Mouse (Mus musculus) ovary, adult 18-20 months (tissue): ENCODE data around the gene Polr3c.
"Not testable (repeated sequence)": the region's sequence is repeated elsewhere in the genome, so short reads cannot be mapped to it uniquely, and the experiment has no call there.

Source experiments
- DNase-seq: peaks from one replicate; pipeline ENCODE4 v3.0.0; 2022; ENCODE audit warnings: low spot score, mixed read lengths

Polr3c gene

GRCm38 (mm10) chr3:96675171-96675570, 52.3 kb downstream of the Polr3c start:
- no peak for DNase-seq

- no peak for DNase-seq
Measured at GRCm38 (mm10) chr3:96674442-96674841, 53.0 kb downstream of the Polr3c start.

- DNase-seq, result no peak
Measured at GRCm38 (mm10) chr3:96673514-96673913, 53.9 kb downstream of the Polr3c start.

- no peak for DNase-seq
Measured at GRCm38 (mm10) chr3:96671519-96671918, 55.9 kb downstream of the Polr3c start.

GRCm38 (mm10) chr3:96669727-96670468, 57.5 kb downstream of the Polr3c start, which contains the start of gene Ankrd35:
Ankrd35 (plus strand) TSS chr3:96670131.
- peak; percentile 66 for DNase-seq

- DNase-seq, result no peak
Measured at GRCm38 (mm10) chr3:96668424-96669067, 58.9 kb downstream of the Polr3c start.

- no peak for DNase-seq
Measured at GRCm38 (mm10) chr3:96667316-96667715, 60.1 kb downstream of the Polr3c start.

- no peak for DNase-seq
Measured at GRCm38 (mm10) chr3:96666916-96667315, 60.5 kb downstream of the Polr3c start.

GRCm38 (mm10) chr3:96665732-96666363, 61.6 kb downstream of the Polr3c start:
- not testable (repeated sequence) for DNase-seq

- peak; percentile 56 for DNase-seq
Measured at GRCm38 (mm10) chr3:96663432-96664239, 63.8 kb downstream of the Polr3c start.

- no peak for DNase-seq
Measured at GRCm38 (mm10) chr3:96662731-96663316, 64.6 kb downstream of the Polr3c start.
